Mouse (Mus musculus) testis, adult 10 weeks (tissue): Measurements from ENCODE around the gene Gm10840. TPM values are rescaled to one million over a fixed set of nuclear protein-coding genes. Genes with fewer than 3 reads are reported as not detected.

Experiments
- polyA plus RNA-seq: library from polyadenylated mRNA; stranded (reverse); fragments of 350-450 nt; fragmentation: Illumina TruSeq; extraction: RNeasy Lipid Tissue Mini Kit (QIAGEN cat#74804); gene quantifications from one replicate; pipeline ENCODE4 v1.2.3, GENCODE M21; 2014; ENCODE audit warnings: low read depth, low replicate concordance

The Gm10840 gene
- polyA plus RNA-seq: 1.4 TPM

GRCm38 (mm10) chr11:106160841-106161721, at the start of gene Gm10840, which contains the start of gene Limd2:
Gene Gm10840, plus strand, starts transcription at chr11:106160850.
Gene Limd2, minus strand, starts transcription at chr11:106160860.

DNA sequence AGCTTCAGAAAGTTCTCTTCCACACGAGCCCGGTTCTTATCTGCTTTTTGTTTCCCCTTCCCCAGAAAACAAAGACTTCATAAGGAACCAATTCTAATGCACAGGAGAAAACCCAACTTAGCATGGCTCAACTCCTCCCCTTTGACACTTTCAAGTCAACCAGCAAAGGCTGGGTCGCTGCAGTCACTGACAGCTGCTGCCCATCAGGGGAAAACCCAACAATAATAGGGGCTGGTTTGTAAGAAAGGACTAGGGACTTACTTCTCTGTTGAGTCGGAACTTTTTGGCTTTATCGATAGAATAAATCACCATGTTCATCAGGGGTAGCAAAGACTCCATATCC, 41.4 kb downstream of the Gm10840 start, which contains the start of gene Strada:
Gene Strada (minus strand): TSS at position 46 of the 343 bp plus-strand sequence.

Other genes starting within 250 kb of the Gm10840 start
- gene Cyb561, start 207.5 kb upstream of the Gm10840 start, polyA plus RNA-seq: 5.1 TPM
- gene Ace, start 192.9 kb upstream of the Gm10840 start, polyA plus RNA-seq: 208 TPM
- gene Ace3, start 166.2 kb upstream of the Gm10840 start, polyA plus RNA-seq: 19.8 TPM
- not detected for gene Kcnh6, start 152.7 kb upstream of the Gm10840 start, polyA plus RNA-seq
- gene Dcaf7, start 124.0 kb upstream of the Gm10840 start, polyA plus RNA-seq: 26.9 TPM
- gene Taco1, start 94.8 kb upstream of the Gm10840 start, polyA plus RNA-seq: 2.2 TPM
- gene Map3k3, start 76.2 kb upstream of the Gm10840 start, polyA plus RNA-seq: 4.4 TPM
- gene Limd2, start within 50 bp of the Gm10840 start, polyA plus RNA-seq: 106 TPM
- 72.2 TPM for gene Strada, start 41.3 kb downstream of the Gm10840 start, polyA plus RNA-seq
- 42.5 TPM for gene Ccdc47, start 55.5 kb downstream of the Gm10840 start, polyA plus RNA-seq
- 47.3 TPM for gene Ddx42, start 56.1 kb downstream of the Gm10840 start, polyA plus RNA-seq
- gene Ftsj3, start 95.2 kb downstream of the Gm10840 start, polyA plus RNA-seq: 18.6 TPM
- gene Psmc5, start 95.3 kb downstream of the Gm10840 start, polyA plus RNA-seq: 40.5 TPM
- 13.1 TPM for gene Smarcd2, start 112.1 kb downstream of the Gm10840 start, polyA plus RNA-seq
- 34.8 TPM for gene Tcam1, start 115.8 kb downstream of the Gm10840 start, polyA plus RNA-seq
- gene Gh, start 141.0 kb downstream of the Gm10840 start, polyA plus RNA-seq: not detected
- not detected for gene Cd79b, start 153.9 kb downstream of the Gm10840 start, polyA plus RNA-seq
- 0.29 TPM for gene Scn4a, start 192.4 kb downstream of the Gm10840 start, polyA plus RNA-seq
- not detected for gene Prr29, start 204.6 kb downstream of the Gm10840 start, polyA plus RNA-seq
- not detected for gene Icam2, start 227.2 kb downstream of the Gm10840 start, polyA plus RNA-seq